Mouse (Mus musculus): ENCODE measurements at regions not wholly inside any gene's neighbourhood (a gene's known extent, or its start where the extent isn't known, plus 50 kb on each side); places are given as distances from the start of the nearest gene placed in this dataset.
"Not testable (repeated sequence)": the region's sequence is repeated elsewhere in the genome, so short reads cannot be mapped to it uniquely, and the experiment has no call there.

- not testable (repeated sequence) for DNase-seq (ENCODE audit: inconsistent age in 2 of 2, low spot score in 1 of 2)
Observed at GRCm38 (mm10) chr7:106616932-106617331, 63.5 kb downstream of the Olfr693 start.

GRCm38 (mm10) chr7:106612723-106613122, 67.7 kb downstream of the Olfr693 start:
- no peak for DNase-seq (ENCODE audit: inconsistent age in 2 of 2, low spot score in 1 of 2)

GRCm38 (mm10) chr7:106580424-106580823, 100.0 kb downstream of the Olfr693 start:
- DNase-seq (ENCODE audit: inconsistent age in 2 of 2, low spot score in 1 of 2), result no peak

GRCm38 (mm10) chr7:106568251-106568650, 112.1 kb downstream of the Olfr693 start:
- not testable (repeated sequence) for DNase-seq (ENCODE audit: inconsistent age in 2 of 2, low spot score in 1 of 2)

- DNase-seq (ENCODE audit: inconsistent age in 2 of 2, low spot score in 1 of 2), result peak in 1 of 2 experiments; percentile 23
Observed at GRCm38 (mm10) chr7:106550881-106551575, 129.4 kb downstream of the Olfr693 start.

GRCm38 (mm10) chr7:106529433-106530102, 150.8 kb downstream of the Olfr693 start:
- DNase-seq (ENCODE audit: inconsistent age in 2 of 2, low spot score in 1 of 2), result peak in 1 of 2 experiments; percentile 22

- DNase-seq (ENCODE audit: inconsistent age in 2 of 2, low spot score in 1 of 2), result peak; percentile 17 to 52
Observed at GRCm38 (mm10) chr7:106529023-106529422, 151.4 kb downstream of the Olfr693 start.

GRCm38 (mm10) chr7:106494851-106495250, 185.5 kb downstream of the Olfr693 start:
- DNase-seq (ENCODE audit: inconsistent age in 2 of 2, low spot score in 1 of 2), result no peak
